Mouse (Mus musculus) ovary, postnatal 10 days (tissue): ENCODE measurements around the gene Trim3.

ENCODE experiments used
- DNase-seq: peaks from one replicate; pipeline ENCODE4 v3.0.0; 2022; ENCODE audit warnings: low spot score

The Trim3 gene

DNA sequence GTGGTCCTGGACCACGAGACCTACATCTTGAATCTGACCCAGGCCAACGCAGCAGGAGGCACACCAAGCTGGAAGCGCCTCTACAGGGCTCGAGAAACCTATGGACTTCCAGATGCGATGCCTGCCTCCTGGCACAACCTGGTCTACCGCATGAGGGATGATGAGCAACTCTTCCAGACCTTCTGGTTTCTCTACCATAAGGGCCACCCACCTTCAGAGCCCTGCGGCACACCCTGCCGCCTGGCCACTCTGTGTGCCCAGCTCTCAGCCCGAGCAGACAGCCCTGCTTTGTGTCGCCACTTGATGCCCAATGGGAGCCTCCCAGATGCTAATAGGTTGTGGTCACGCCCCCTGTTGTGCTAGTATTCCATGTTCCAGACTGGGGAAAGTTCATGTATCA lies 75.7 kb downstream of the Trim3 start:
- no peak for DNase-seq

DNA sequence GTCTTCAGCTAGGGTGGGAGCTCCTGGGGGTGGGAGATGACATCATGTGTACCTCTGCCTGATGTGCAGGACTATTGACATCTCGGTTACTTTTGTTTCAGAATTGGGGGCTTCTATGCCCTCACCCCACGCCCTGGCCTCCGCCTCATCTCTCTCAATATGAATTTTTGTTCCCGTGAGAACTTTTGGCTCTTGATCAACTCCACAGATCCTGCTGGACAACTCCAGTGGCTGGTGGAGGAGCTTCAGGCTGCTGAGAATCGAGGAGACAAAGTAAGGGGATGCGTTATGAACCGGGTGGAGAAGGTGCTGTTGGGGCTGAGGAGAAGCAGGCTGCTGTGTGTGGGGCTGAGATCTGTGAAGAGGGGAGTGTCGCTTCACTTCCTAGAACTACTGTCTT lies 77.0 kb downstream of the Trim3 start:
- DNase-seq, result no peak

DNA sequence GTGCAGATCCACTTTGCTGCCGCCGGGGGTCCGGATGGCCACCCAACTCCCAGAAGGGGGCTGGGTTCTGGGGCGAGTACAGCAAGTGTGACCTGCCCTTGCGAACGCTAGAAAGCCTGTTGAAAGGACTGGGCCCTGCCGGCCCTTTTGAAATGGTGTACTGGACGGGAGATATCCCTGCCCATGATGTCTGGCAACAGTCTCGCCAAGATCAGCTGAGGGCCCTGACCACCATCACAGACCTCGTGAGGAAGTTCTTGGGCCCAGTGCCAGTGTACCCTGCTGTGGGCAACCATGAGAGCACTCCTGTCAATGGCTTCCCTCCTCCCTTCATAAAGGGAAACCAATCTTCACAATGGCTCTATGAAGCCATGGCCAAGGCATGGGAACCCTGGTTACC lies 77.8 kb downstream of the Trim3 start:
- no peak for DNase-seq
